Mouse (Mus musculus): Measurements from ENCODE around the gene Rnf152.

DNA sequence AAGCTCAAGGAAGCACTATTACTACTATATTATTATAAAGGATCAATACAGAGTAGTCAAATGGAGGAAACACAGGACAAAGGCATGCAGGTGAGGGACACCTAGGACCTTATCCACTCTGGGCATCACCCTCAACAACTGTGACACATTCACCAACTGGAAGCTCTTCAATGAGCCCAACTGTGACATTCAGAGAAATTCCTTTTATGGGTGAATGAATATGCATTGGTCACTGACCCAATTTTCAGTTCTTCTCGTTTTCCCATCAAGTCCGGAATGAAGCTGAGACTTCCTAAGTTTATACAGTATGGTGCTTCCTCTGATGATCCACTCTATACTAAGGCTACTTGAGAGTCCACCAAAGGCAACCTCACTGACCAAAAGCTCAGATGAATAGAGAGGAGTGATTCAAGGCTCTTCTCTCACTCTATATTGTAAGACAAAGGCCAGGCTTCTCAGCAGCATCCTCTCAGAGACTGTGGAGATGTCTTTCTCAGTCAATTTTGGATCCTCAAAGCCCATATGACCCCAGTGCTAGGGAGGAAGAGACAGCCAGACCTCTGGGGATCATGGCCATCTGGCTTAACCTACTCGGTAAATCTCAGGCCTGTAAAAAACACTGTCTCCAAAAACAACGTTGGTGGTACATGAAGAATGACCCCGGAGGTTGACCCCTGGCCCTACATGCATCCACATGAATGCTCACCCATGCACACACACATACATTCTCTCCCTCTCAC, 25.8 kb downstream of the Rnf152 start:
- TF ChIP-seq CTCF (IDR thresholded peaks at IDR 0.05; ENCODE audit: control insufficient read depth, insufficient read depth, insufficient read length): no peak
- no peak for TF ChIP-seq USF1 (IDR thresholded peaks at IDR 0.05; ENCODE audit: low read depth)
- no peak for TF ChIP-seq MAX (IDR thresholded peaks at IDR 0.05)
- TF ChIP-seq CEBPB (IDR thresholded peaks at IDR 0.05; ENCODE audit: low read depth): no peak
- no peak for TF ChIP-seq MYOD1 (IDR thresholded peaks at IDR 0.05; ENCODE audit: control insufficient read depth, insufficient read length, low read depth)
- TF ChIP-seq MYOG (IDR thresholded peaks at IDR 0.05; ENCODE audit: control insufficient read depth, extremely low read depth, insufficient read length): no peak
- no peak for TF ChIP-seq FOSL1 (IDR thresholded peaks at IDR 0.05; ENCODE audit: insufficient read depth, low read length, poor library complexity, severe bottlenecking)

All from C2C12 (cell line).